Mouse (Mus musculus) embryonic fibroblast, embryonic 13.5 days (primary cell): ENCODE measurements at regions not wholly inside any gene's neighbourhood (a gene's known extent, or its start where the extent isn't known, plus 50 kb on each side); places are given as distances from the start of the nearest gene placed in this dataset.

Source experiments
- H3K27ac ChIP-seq: 2 replicates; pipeline ENCODE4 v1.5.1; 2012; ENCODE audit warnings: low read length, control low read depth, inconsistent platforms; ENCODE audit not compliant: insufficient read depth
- H3K4me1 ChIP-seq: 2 replicates; pipeline ENCODE4 v1.6.1; 2011; ENCODE audit warnings: low read length; ENCODE audit not compliant: control insufficient read depth, insufficient read depth
- H3K4me3 ChIP-seq: 2 replicates; pipeline ENCODE4 v1.5.1; 2011; ENCODE audit warnings: mild to moderate bottlenecking, control low read depth, low read length; ENCODE audit not compliant: insufficient read depth
- CTCF ChIP-seq: IDR thresholded peaks from 2 replicates; pipeline ENCODE4 v1.5.1; 2011; ENCODE audit warnings: mild to moderate bottlenecking, control low read depth, low read length, moderate library complexity, borderline replicate concordance; ENCODE audit not compliant: insufficient read depth
- POLR2A ChIP-seq: IDR thresholded peaks from 2 replicates; pipeline ENCODE4 v1.6.1; 2011; ENCODE audit warnings: low read depth, mild to moderate bottlenecking, control low read depth, low read length, moderate library complexity

DNA sequence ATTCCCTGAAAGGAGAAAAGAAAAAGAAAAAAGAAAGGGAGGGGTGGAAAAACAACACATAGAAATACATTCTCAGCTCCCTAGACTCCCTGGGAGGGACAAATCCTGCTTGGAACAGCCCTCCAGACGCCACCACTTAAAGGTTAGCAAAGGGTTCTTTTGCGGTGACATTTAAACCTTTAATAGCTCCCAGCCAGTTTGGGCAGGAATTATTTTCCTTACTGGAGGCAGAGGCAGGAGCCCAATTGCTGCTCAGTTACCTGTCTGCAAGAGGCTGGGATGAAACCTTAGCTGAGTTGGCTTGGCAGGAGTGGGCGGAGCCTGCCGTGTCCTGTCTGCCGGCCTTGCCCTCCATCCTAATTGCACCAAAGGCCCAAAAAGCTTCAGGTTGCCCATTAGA, 490.4 kb upstream of the Etaa1 start:
- no peaks in the 10 kb centered on the region for H3K4me1 ChIP-seq
- TF ChIP-seq CTCF (no peak), POLR2A (no peak)
- no peak overlapping the region for H3K27ac ChIP-seq
- H3K4me3 ChIP-seq, result no peak overlapping the region

DNA sequence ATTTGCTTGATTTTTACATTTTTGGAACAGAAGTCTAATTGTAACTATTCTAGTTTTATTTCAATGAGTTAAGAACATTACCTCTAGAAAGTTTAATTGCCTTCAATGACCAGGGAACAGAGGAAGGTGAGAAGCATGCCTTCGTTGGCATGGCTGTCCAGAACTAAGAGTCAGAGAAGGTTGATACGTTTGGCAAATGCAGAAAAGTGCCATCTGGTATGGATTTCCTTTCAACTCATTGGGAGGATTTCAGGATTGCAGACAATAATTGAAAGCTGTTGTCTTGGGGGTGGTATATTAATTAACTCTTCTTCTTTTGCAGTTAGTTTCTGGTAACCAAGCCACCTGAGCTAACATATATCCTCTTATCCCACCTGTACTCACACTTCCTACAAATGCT, 489.5 kb upstream of the Etaa1 start:
- no peak overlapping the region for H3K27ac ChIP-seq
- no peak overlapping the region for H3K4me3 ChIP-seq
- TF ChIP-seq POLR2A, result no peak
- H3K4me1 ChIP-seq, result no peaks in the 10 kb centered on the region

DNA sequence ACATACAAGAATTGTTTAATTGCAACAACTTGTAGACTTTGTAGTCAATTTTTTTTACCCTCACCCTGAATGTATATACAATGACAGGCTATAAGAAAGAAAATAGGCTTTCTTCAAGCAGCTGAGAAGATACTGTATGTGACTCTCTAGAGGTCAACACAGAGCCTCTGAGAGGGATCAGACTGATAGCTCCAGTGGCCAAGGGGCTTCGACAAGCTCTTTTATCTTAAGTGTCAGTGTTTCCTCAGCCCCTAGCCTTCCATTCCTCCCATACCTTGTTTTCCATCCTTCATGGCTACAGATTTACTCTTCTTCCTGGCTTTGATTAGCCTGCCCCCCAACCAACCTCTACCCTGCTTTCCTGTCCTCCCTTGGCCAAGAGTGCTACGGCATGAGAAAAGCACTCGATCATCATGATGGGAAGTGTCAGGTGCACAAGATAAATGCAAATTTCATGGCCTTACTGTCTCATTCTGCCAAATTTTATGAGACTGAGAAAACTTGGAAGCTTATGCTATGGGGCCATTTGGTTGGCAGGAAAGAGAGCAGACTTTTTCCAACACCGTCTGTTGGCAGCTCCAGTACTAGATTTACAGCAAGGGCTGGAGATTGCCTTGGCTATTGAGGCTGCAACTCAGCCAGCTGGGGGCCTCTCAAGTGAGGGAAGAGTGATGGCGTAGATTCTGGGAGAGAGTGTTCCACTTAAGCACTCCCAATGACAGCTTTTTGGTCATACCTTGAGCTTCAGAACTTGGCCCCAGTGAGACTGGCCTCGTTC, 484.3 kb upstream of the Etaa1 start:
- Histone ChIP-seq H3K4me1 (no peaks in the 10 kb centered on the region), H3K4me3 (no peak overlapping the region), H3K27ac (no peak overlapping the region)
- TF ChIP-seq CTCF (no peak), POLR2A (no peak)

DNA sequence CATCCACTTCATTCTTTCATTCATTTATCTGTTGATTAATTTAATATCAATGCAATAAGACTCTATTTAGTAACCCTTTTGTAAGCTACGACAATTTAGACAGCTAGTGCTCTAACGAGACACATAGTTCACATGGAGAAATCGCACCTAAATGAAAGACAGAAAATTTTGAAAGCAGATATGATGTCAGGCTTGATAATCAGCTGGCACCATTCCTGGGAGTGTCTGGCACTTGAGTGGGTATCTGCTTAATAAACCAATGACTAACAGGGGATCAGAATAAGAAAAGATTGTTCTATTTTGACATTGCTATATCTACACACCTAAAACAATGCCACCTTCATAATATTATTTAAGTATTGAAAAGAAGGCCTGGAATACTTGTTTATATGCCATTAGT, 467.4 kb upstream of the Etaa1 start:
- TF ChIP-seq POLR2A, result no peak
- no peak for TF ChIP-seq CTCF

DNA sequence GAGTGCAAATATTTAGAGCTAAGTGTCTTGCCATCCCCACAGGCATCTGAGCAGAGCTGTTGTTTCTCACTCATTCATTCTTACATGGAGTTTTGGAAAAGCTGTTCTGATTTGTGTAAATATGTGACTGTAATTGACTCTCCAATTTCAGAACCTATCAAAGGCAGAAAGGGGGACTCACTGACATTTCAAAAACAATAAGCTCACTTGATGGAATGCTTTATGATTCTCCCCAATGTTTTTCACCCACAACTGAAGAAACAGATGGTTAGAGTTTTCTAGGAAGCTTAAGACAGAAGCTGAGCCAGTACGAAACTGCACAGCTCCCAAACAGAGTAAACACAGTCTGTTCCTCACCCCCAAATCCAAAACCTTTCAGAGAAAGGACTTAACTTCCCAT, 460.1 kb upstream of the Etaa1 start:
- H3K4me3 ChIP-seq, result no peak overlapping the region
- TF ChIP-seq POLR2A (no peak), CTCF (no peak)
- no peaks in the 10 kb centered on the region for H3K4me1 ChIP-seq

More for the DNA sequence above, 467.4 kb upstream of the Etaa1 start:
- Histone ChIP-seq H3K4me1 (no peaks in the 10 kb centered on the region), H3K4me3 (no peak overlapping the region), H3K27ac (no peak overlapping the region)

DNA sequence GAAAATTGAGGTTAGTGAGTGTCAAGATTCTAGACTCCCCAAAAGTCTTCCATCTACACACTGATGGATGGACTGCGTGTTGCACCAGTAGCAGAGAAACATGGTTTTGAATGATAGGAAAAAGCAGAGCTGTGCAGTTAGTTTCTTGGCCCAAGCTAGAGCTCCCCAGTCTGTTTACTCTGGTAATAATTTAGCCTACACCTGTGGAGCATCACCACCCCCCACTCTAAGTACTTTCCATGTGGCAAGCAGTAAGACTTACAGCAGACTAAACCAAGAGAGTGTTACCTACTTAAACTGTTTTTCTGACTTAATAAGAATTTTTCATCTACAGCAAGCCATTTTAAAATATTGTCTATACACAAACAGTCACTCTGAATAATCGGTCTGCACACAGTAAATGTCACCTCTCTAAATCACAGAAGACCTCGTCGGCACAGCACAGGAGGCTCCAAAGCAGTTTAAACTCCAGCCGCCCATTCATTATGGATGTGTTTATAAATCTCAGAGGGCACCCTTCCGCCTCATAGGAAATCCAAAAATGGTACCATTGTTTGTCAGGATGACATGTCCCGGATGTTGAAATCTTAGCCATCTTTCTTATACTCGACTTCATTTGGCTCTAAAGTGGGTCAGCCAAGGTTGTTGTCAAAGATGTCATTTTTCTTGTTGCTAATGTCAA, 454.5 kb upstream of the Etaa1 start:
- no peak for TF ChIP-seq CTCF
- no peak for TF ChIP-seq POLR2A
- H3K4me3 ChIP-seq, result no peak overlapping the region
- no peak overlapping the region for H3K27ac ChIP-seq
- H3K4me1 ChIP-seq, result no peaks in the 10 kb centered on the region

More for the DNA sequence above, 460.1 kb upstream of the Etaa1 start:
- no peak overlapping the region for H3K27ac ChIP-seq

DNA sequence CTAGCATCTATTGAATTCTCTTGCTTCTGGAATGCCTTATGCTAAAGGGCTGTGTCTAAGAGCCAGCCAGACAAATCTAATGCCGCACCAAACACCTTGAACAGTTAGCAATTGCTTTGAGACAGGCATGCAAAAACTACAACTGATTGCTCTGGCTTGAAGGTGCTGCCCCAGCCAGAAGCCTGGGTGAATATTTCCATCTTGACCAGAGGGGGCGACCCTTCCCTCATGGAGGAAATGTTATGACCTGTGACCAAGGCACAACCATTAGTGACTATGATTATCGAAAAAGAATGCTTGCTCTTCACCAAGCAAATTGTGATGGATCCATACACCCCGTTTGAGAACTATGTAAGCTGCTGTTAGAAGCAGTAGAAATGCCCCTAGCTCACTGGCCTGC, 445.9 kb upstream of the Etaa1 start:
- no peak for TF ChIP-seq POLR2A
- TF ChIP-seq CTCF, result no peak
- Histone ChIP-seq H3K27ac (no peak overlapping the region), H3K4me3 (no peak overlapping the region), H3K4me1 (peaks cover 4% of the 10 kb centered on the region)

DNA sequence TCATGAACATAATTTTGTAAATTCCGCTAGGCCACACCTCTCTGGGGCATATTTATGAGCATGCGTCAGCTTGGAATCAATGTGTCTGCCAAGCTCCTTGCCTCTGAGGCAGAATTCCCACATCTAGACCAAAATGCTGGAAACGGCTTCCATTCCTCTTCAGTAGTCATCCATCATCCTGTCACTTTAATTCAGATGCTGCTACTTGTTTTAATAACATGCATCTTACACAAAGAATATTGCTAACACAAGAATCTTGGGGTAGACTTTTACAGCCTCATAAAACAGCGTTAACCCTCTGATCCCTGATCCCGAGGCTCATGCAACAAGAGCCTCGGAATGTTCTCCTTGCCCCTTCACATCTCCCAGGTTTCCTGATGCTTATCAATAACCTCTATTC, 442.7 kb upstream of the Etaa1 start:
- Histone ChIP-seq H3K4me3 (no peak overlapping the region), H3K4me1 (peaks cover 4% of the 10 kb centered on the region), H3K27ac (no peak overlapping the region)
- TF ChIP-seq CTCF, result no peak
- no peak for TF ChIP-seq POLR2A

DNA sequence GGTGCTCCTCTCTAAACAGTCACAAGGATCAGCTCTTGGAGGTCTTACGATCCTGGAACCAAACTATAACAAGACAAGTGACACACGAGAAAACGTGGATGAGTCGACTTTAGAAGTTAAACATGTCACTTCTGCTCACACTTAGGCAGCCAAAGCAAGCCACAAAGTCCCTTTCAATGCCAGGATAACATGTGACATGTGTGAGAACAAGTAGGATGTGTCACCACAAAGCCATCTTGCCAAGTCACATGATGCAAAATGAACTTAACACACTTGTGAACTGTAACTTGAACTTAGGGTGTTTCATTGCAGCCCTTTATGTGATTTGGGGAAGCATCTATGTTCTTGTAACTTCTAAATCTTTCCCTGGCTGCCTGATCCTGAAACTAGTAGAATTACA, 442.0 kb upstream of the Etaa1 start:
- Histone ChIP-seq H3K27ac (peak overlapping the region; percentile 80), H3K4me1 (peaks cover 4% of the 10 kb centered on the region), H3K4me3 (no peak overlapping the region)
- TF ChIP-seq POLR2A, result no peak
- no peak for TF ChIP-seq CTCF

DNA sequence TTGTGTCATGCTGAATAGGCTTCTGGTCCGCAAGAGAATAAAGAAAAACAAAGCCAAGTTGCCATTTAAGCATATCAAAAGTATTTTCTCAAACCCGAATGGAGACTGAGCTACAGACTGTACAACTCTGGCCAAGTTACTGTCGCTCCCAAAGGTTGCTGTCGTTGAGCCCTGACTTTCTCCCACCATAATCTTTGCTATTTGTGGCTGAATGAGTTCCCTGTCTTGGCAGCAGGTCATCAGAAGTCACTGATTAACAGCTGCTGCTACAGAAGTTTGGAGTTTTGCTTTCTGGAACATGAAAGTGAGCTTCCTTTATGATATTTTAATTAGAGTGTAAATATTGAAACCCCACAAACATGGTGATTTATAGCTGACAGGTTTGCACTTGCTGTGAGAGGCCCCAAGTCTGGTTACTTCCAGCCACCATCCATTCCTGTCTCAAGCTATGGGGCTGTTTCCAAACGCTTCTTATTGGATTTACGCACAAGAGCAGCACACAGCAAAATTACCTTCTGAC, 419.2 kb upstream of the Etaa1 start:
- H3K27ac ChIP-seq, result no peak overlapping the region
- no peak overlapping the region for H3K4me3 ChIP-seq
- no peaks in the 10 kb centered on the region for H3K4me1 ChIP-seq
- TF ChIP-seq POLR2A, result no peak
- TF ChIP-seq CTCF, result no peak
